Mouse (Mus musculus) heart, adult 2 months (tissue): Measurements from ENCODE around the gene Pitpnm3. TPM values are rescaled to one million over a fixed set of nuclear protein-coding genes. Genes with fewer than 3 reads are reported as not detected.

Experiments
- DNase-seq, 2 experiments: peaks; one replicate each; pipeline ENCODE4 v3.0.0; 2021
- H3K27ac ChIP-seq: fragments of 200-600 bp; 2 replicates; pipeline ENCODE4 v1.8.1; 2022
- H3K27me3 ChIP-seq: fragments of 200-500 bp; 2 replicates; pipeline ENCODE4 v1.6.1; 2012; ENCODE audit warnings: mild to moderate bottlenecking, low read length, inconsistent platforms, mixed read lengths; ENCODE audit not compliant: control insufficient read depth, insufficient read depth
- H3K36me3 ChIP-seq: fragments of 200-500 bp; 2 replicates; pipeline ENCODE4 v1.6.1; 2012; ENCODE audit warnings: low read length, inconsistent platforms; ENCODE audit not compliant: control insufficient read depth, insufficient read depth
- H3K4me1 ChIP-seq: fragments of 200-500 bp; 2 replicates; pipeline ENCODE4 v1.6.1; 2011; ENCODE audit warnings: low read length; ENCODE audit not compliant: control insufficient read depth, insufficient read depth
- H3K4me3 ChIP-seq: fragments of 200-600 bp; 2 replicates; pipeline ENCODE4 v1.8.1; 2022
- H3K79me2 ChIP-seq: fragments of 200-500 bp; replicated peaks from 2 replicates; pipeline ENCODE4 v1.6.1; 2012; ENCODE audit warnings: mild to moderate bottlenecking, inconsistent platforms, low read length, moderate library complexity, mixed read lengths; ENCODE audit not compliant: control insufficient read depth, insufficient read depth
- H3K9ac ChIP-seq: fragments of 200-500 bp; 2 replicates; pipeline ENCODE4 v1.6.1; 2012; ENCODE audit warnings: low read depth, mild to moderate bottlenecking, control low read depth, inconsistent platforms, low read length, mixed read lengths
- CTCF ChIP-seq: fragments of 200-600 bp; IDR thresholded peaks from 2 replicates; pipeline ENCODE4 v1.8.1; 2022; ENCODE audit warnings: antibody characterized with exemption, mild to moderate bottlenecking, moderate library complexity
- EP300 ChIP-seq: fragments of 200-500 bp; IDR thresholded peaks from 2 replicates; pipeline ENCODE4 v1.6.1; 2011; ENCODE audit warnings: low read depth, low read length, control low read depth; ENCODE audit not compliant: insufficient read depth
- POLR2A ChIP-seq: fragments of 200-500 bp; IDR thresholded peaks from 2 replicates; pipeline ENCODE4 v1.6.1; 2011; ENCODE audit warnings: mild to moderate bottlenecking, low read depth, low read length, control low read depth; ENCODE audit not compliant: insufficient read depth
- WGBS: fragments of 180-500 bp; shearing (Covaris S2); methylation state at CpG from one replicate; pipeline ENCODE4 v1.1.7; 2018; 5-methylcytosine and 5-hydroxymethylcytosine counted together
- intact Hi-C: fragments of 180-260 bp; cut with DNase I; formaldehyde crosslinking; loops from one replicate; pipeline ENCODE4 v1.15.1; 2025
- polyA plus RNA-seq: library from polyadenylated mRNA; depleted of rRNA; stranded (reverse); fragments of >200 nt; gene quantifications from 2 replicates; pipeline ENCODE4 v1.2.3, GENCODE M21; 2012
- total RNA-seq, 2 experiments: library from RNA; stranded (reverse); gene quantifications; 2 replicates each; pipeline ENCODE4 v1.2.3; 2021

Gene Pitpnm3
- total and polyA plus RNA-seq, 3 experiments, result 1.2 to 5.1 (median 2.0) TPM

DNA sequence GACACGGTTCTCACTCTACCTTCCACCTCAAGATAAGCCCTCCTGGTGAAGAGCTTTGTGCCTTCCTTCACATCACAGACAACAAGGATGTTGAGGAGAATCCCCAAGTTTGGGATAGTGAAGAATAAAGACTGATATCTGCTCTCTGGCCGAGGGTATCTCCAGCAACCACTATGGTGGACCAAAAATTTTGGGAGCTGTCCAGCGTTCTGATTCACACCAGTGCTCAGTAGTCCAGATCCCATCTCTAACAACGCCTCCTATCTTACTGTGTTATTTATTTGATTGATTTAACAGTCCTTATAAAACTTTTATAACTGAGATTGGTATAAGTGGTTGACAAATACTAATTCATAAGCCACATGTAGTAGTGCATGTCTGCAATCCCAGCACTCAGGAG lies 22.3 kb downstream of the Pitpnm3 start:
- 53% methylated on average over 4 of the region's 4 CpGs for WGBS
- no peaks in the 10 kb centered on the region for H3K79me2 ChIP-seq
- 0 out of 2 replicates have a peak, but pooled peaks cover 2% of the 10 kb centered on the region for H3K27me3 ChIP-seq
- no peak for TF ChIP-seq EP300
- TF ChIP-seq POLR2A, result no peak
- TF ChIP-seq CTCF, result no peak
- no peaks in the 10 kb centered on the region for H3K36me3 ChIP-seq
- intact Hi-C loops, result no loop called here
- no peak overlapping the region for H3K4me3 ChIP-seq
- H3K27ac ChIP-seq, result no peak overlapping the region
- no peaks in the 10 kb centered on the region for H3K4me1 ChIP-seq
- no peak for DNase-seq
- no peak overlapping the region for H3K9ac ChIP-seq

DNA sequence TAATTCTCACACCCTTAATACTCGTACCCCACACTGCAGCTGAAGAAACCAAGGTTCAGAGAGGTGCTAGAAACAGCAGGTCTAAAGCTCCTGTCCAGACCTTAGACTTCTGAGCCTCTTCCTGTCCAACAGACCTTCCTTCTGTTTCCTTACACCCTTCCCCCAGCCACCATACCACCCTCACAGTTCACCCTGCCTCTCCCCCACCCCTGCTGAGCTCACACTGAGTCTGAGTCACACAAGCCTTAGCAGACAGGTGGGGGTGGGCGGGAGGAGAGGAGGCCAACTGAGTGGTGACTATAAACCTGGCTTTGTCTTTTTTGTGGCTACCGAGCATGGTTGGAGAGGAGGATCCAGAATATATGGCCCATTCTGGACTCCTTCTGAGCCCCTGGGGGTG lies 24.9 kb downstream of the Pitpnm3 start:
- Histone ChIP-seq H3K4me3 (no peak overlapping the region), H3K9ac (no peak overlapping the region), H3K79me2 (no peaks in the 10 kb centered on the region), H3K27me3 (0 out of 2 replicates have a peak, but pooled peaks cover 2% of the 10 kb centered on the region), H3K27ac (no peak overlapping the region), H3K4me1 (no peaks in the 10 kb centered on the region), H3K36me3 (no peaks in the 10 kb centered on the region)
- WGBS, result 45% methylated on average over 3 of the region's 3 CpGs
- DNase-seq, result no peak
- intact Hi-C loops, result no loop called here
- TF ChIP-seq EP300 (no peak), POLR2A (no peak), CTCF (no peak)

DNA sequence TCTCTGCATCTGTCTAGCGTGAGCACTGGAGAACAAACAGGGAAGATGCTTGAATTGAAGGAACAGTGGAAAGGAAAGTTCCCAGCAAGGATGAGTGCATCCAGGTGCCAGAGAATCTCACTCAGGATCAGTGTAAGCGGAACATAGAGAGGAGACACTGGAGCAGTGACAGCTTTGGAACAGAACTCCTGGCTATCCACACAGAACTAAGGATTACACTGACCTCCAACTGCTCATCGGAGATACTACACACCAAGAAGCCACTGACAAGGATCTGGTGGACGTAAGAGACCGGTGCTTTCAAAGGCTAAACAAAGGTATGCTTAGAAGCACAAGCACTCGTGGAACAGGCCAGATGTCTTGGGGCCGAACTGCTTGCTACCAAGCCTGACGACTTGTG lies 31.4 kb downstream of the Pitpnm3 start:
- intact Hi-C loops, result no loop called here
- Histone ChIP-seq H3K79me2 (no peaks in the 10 kb centered on the region), H3K9ac (no peak overlapping the region), H3K36me3 (no peaks in the 10 kb centered on the region), H3K4me3 (no peak overlapping the region), H3K27ac (no peak overlapping the region), H3K4me1 (no peaks in the 10 kb centered on the region), H3K27me3 (no peaks in the 10 kb centered on the region)
- no peak for TF ChIP-seq CTCF
- TF ChIP-seq EP300, result no peak
- no peak for TF ChIP-seq POLR2A
- 80% methylated on average over 8 of the region's 8 CpGs for WGBS
- DNase-seq, result no peak

DNA sequence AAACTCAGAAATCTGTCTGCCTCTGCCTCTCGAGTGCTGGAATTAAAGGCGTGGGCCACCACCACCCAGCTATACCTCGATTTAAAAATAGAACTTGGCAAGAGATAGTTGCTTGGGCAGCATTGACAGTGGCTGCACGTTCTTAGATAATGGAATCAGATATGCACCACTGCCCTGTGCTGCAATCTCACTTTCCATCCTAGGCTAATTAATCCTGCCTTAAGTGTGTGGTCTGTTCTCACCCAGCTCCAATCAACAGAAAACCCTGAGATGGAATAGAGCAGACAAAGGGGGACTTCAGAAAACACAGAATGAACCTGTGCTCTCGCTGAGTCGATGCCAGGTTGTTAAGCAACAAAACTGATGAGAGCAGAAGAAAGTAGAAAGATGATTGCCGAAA lies 32.0 kb downstream of the Pitpnm3 start:
- Histone ChIP-seq H3K79me2 (no peaks in the 10 kb centered on the region), H3K27ac (no peak overlapping the region), H3K4me1 (no peaks in the 10 kb centered on the region), H3K9ac (no peak overlapping the region), H3K4me3 (no peak overlapping the region), H3K27me3 (no peaks in the 10 kb centered on the region), H3K36me3 (no peaks in the 10 kb centered on the region)
- intact Hi-C loops, result no loop called here
- WGBS, result 48% methylated on average over 7 of the region's 7 CpGs
- DNase-seq, result no peak
- TF ChIP-seq CTCF (no peak), EP300 (no peak), POLR2A (no peak)

DNA sequence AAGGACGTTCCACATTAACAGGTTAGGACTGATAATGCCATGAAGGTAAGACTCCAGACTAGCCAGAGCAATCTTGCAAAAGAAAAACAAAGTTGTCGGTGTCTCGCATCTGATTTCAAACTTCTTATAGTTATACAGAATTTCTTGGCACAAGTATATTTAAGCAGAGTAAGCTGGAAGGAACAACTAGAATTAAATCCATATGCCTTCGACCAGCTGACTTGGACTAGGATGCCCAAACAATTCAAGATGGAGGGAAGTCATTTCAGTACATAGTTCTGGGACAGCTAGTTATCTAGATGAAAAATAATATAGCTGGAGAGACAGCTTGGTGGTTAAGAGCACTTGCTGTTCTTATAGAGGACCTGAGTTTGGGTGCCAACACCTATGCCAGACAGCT lies 34.6 kb downstream of the Pitpnm3 start:
- no peak overlapping the region for H3K4me3 ChIP-seq
- no peaks in the 10 kb centered on the region for H3K36me3 ChIP-seq
- no peaks in the 10 kb centered on the region for H3K27me3 ChIP-seq
- TF ChIP-seq EP300 (no peak), CTCF (no peak), POLR2A (no peak)
- no peak for DNase-seq
- no peak overlapping the region for H3K27ac ChIP-seq
- intact Hi-C loops, result no loop called here
- 84% methylated on average over 4 of the region's 4 CpGs for WGBS
- H3K9ac ChIP-seq, result no peak overlapping the region
- H3K79me2 ChIP-seq, result no peaks in the 10 kb centered on the region
- H3K4me1 ChIP-seq, result no peaks in the 10 kb centered on the region

DNA sequence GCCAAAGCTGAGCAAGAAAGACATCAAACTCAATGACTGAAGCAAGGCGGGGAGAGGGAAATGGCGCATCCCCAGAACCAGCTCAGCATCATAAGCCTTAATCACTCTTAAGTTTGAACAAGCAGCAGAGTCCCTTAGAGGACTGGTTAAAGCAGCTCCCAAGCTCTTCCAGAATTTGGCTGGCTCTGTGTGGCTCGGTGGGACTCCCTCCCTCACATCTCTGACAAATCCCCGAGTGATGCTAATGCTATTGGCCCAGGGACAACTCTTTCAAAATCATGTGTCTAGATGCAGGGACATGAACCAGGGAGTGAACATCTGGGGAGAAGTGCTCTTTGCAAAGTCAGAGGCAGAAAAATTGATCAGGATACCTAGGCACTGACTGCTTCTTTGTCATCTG lies 36.4 kb downstream of the Pitpnm3 start:
- H3K4me1 ChIP-seq, result peaks cover 1% of the 10 kb centered on the region
- H3K4me3 ChIP-seq, result no peak overlapping the region
- peak in 1 of 2 experiments; percentile 20 for DNase-seq
- no peak for TF ChIP-seq EP300
- H3K79me2 ChIP-seq, result no peaks in the 10 kb centered on the region
- H3K27me3 ChIP-seq, result no peaks in the 10 kb centered on the region
- WGBS, result 73% methylated on average over 4 of the region's 4 CpGs
- intact Hi-C loops, result no loop called here
- H3K9ac ChIP-seq, result no peak overlapping the region
- no peaks in the 10 kb centered on the region for H3K36me3 ChIP-seq
- H3K27ac ChIP-seq, result no peak overlapping the region

DNA sequence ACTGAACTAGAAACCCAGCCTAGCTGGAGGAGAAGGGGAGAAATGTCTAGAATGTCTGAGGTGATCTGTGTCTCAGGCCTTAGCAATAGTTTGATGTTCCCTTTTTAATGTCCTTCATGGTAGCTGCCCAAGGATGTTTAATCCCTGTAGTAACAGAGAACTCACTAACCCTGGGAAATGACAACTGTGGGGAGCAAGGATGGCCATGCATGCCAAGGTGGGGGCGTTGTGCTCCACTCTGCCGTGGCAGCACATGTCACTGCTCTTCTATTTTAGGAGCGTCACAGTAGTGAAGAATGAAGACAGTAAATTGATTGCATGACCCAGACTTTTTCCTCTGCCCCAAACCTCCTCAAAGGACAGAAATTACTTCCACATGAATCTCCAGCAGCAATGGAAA lies 37.6 kb downstream of the Pitpnm3 start:
- TF ChIP-seq CTCF (no peak), EP300 (no peak), POLR2A (no peak)
- Histone ChIP-seq H3K27me3 (no peaks in the 10 kb centered on the region), H3K79me2 (no peaks in the 10 kb centered on the region), H3K27ac (no peak overlapping the region), H3K4me3 (no peak overlapping the region), H3K4me1 (peaks cover 3% of the 10 kb centered on the region), H3K9ac (no peak overlapping the region), H3K36me3 (no peaks in the 10 kb centered on the region)
- no peak for DNase-seq
- intact Hi-C loops, result no loop called here
- WGBS, result 65% methylated on average over 3 of the region's 3 CpGs
